Mouse (Mus musculus): ENCODE data around the gene Lrrc28. TPM values are rescaled to one million over a fixed set of nuclear protein-coding genes. Genes with fewer than 3 reads are reported as not detected.
A peak's percentile ranks its signal among the peaks of the same experiment; 100 is the strongest.

Lrrc28 gene
- total RNA-seq (2014; rRNA removed) (61.4 and 69.0 TPM in 2 replicates), polyA plus RNA-seq (2015; fragmentation: Nextera tagmentation; extraction: Ambion mirVana) (22.4 and 25.8 TPM in 2 replicates)

- peak within 1 kb of the TSS; percentile 76 for H3K4me2 ChIP-seq (ENCODE audit: low read depth, low read length, poor library complexity, severe bottlenecking)
- H3K9ac ChIP-seq (replicated peaks; ENCODE audit: low read length, poor library complexity, severe bottlenecking) = peak within 1 kb of the TSS; percentile 87
- peak; percentile 100 for ATAC-seq (ENCODE audit: low FRiP score)
- H3K36me3 ChIP-seq (ENCODE audit: insufficient read depth, low read length) = no peaks in the 10 kb centered on the region
- H3K9me3 ChIP-seq (ENCODE audit: low read length) = no peaks in the 10 kb centered on the region
- WGBS = under 1% methylated on average over 55 of the region's 55 CpGs
- H3K4me1 ChIP-seq (ENCODE audit: insufficient read depth, low read length) = no peaks in the 10 kb centered on the region; the same call in 1 of the 2 replicates
- no peaks in the 10 kb centered on the region for H3K27me3 ChIP-seq (ENCODE audit: insufficient read depth, low read length)
- peak within 1 kb of the TSS; percentile 94 for H3K27ac ChIP-seq (ENCODE audit: low read depth, low read length)
- DNase-seq (ENCODE audit: low spot score) = peak; percentile 100
- TF ChIP-seq CTCF (IDR thresholded peaks at IDR 0.05) = no peak
- H3K4me3 ChIP-seq (ENCODE audit: low read depth, low read length) = peak within 1 kb of the TSS; percentile 78
These were observed at the start of gene Lrrc28 for GRCm38 (mm10) chr7:67644833-67645680. Lrrc28 (minus strand) TSS chr7:67645268.

GRCm38 (mm10) chr7:67692791-67693538 lies 47.9 kb upstream of the Lrrc28 start:
- Histone ChIP-seq H3K27me3 (ENCODE audit: insufficient read depth, low read length) (no peaks in the 10 kb centered on the region), H3K27ac (ENCODE audit: low read depth, low read length) (no peak overlapping the region), H3K9me3 (ENCODE audit: low read length) (no peaks in the 10 kb centered on the region), H3K4me3 (ENCODE audit: low read depth, low read length) (no peak overlapping the region), H3K4me2 (ENCODE audit: low read depth, low read length, poor library complexity, severe bottlenecking) (no peak overlapping the region), H3K36me3 (ENCODE audit: insufficient read depth, low read length) (no peaks in the 10 kb centered on the region), H3K4me1 (ENCODE audit: insufficient read depth, low read length) (no peaks in the 10 kb centered on the region), H3K9ac (replicated peaks; ENCODE audit: low read length, poor library complexity, severe bottlenecking) (no peak overlapping the region)
- ATAC-seq (ENCODE audit: low FRiP score) (no peak), DNase-seq (ENCODE audit: low spot score) (no peak)
- 92% methylated on average over 23 of the region's 23 CpGs for WGBS
- no peak for TF ChIP-seq CTCF (IDR thresholded peaks at IDR 0.05)

- H3K36me3 ChIP-seq (ENCODE audit: insufficient read depth, low read length) = no peaks in the 10 kb centered on the region
- 76% methylated on average over 3 of the region's 3 CpGs for WGBS
- H3K4me2 ChIP-seq (ENCODE audit: low read depth, low read length, poor library complexity, severe bottlenecking) = no peak overlapping the region
- ATAC-seq (ENCODE audit: low FRiP score) (no peak), DNase-seq (ENCODE audit: low spot score) (no peak)
- no peaks in the 10 kb centered on the region for H3K27me3 ChIP-seq (ENCODE audit: insufficient read depth, low read length)
- H3K4me1 ChIP-seq (ENCODE audit: insufficient read depth, low read length) = no peaks in the 10 kb centered on the region
- no peak overlapping the region for H3K27ac ChIP-seq (ENCODE audit: low read depth, low read length)
- no peak overlapping the region for H3K4me3 ChIP-seq (ENCODE audit: low read depth, low read length)
- no peak overlapping the region for H3K9ac ChIP-seq (replicated peaks; ENCODE audit: low read length, poor library complexity, severe bottlenecking)
- no peak for TF ChIP-seq CTCF (IDR thresholded peaks at IDR 0.05)
- H3K9me3 ChIP-seq (ENCODE audit: low read length) = no peaks in the 10 kb centered on the region
These were observed 47.1 kb upstream of the Lrrc28 start for GRCm38 (mm10) chr7:67692141-67692540.

- Histone ChIP-seq H3K27ac (ENCODE audit: low read depth, low read length) (no peak overlapping the region), H3K9me3 (ENCODE audit: low read length) (no peaks in the 10 kb centered on the region), H3K4me1 (ENCODE audit: insufficient read depth, low read length) (no peaks in the 10 kb centered on the region), H3K27me3 (ENCODE audit: insufficient read depth, low read length) (no peaks in the 10 kb centered on the region), H3K4me3 (ENCODE audit: low read depth, low read length) (no peak overlapping the region), H3K4me2 (ENCODE audit: low read depth, low read length, poor library complexity, severe bottlenecking) (no peak overlapping the region), H3K9ac (replicated peaks; ENCODE audit: low read length, poor library complexity, severe bottlenecking) (no peak overlapping the region), H3K36me3 (ENCODE audit: insufficient read depth, low read length) (no peaks in the 10 kb centered on the region)
- no peak for ATAC-seq (ENCODE audit: low FRiP score)
- TF ChIP-seq CTCF (IDR thresholded peaks at IDR 0.05) = no peak
- WGBS = 79% methylated on average over 6 of the region's 6 CpGs
- DNase-seq (ENCODE audit: low spot score) = no peak
These were observed 46.0 kb upstream of the Lrrc28 start for GRCm38 (mm10) chr7:67691036-67691435.

- no peak overlapping the region for H3K27ac ChIP-seq (ENCODE audit: low read depth, low read length)
- H3K4me3 ChIP-seq (ENCODE audit: low read depth, low read length) = no peak overlapping the region
- no peak for TF ChIP-seq CTCF (IDR thresholded peaks at IDR 0.05)
- ATAC-seq (ENCODE audit: low FRiP score) (no peak), DNase-seq (ENCODE audit: low spot score) (no peak)
- no peaks in the 10 kb centered on the region for H3K4me1 ChIP-seq (ENCODE audit: insufficient read depth, low read length)
- no peaks in the 10 kb centered on the region for H3K36me3 ChIP-seq (ENCODE audit: insufficient read depth, low read length)
- H3K27me3 ChIP-seq (ENCODE audit: insufficient read depth, low read length) = no peaks in the 10 kb centered on the region
- H3K4me2 ChIP-seq (ENCODE audit: low read depth, low read length, poor library complexity, severe bottlenecking) = no peak overlapping the region
- H3K9me3 ChIP-seq (ENCODE audit: low read length) = no peaks in the 10 kb centered on the region
- WGBS = 83% methylated on average over 7 of the region's 7 CpGs
- H3K9ac ChIP-seq (replicated peaks; ENCODE audit: low read length, poor library complexity, severe bottlenecking) = no peak overlapping the region
These were observed 44.7 kb upstream of the Lrrc28 start for GRCm38 (mm10) chr7:67689793-67690192.

GRCm38 (mm10) chr7:67688281-67688680 lies 43.2 kb upstream of the Lrrc28 start:
- H3K36me3 ChIP-seq (ENCODE audit: insufficient read depth, low read length) = no peaks in the 10 kb centered on the region
- no peak overlapping the region for H3K4me2 ChIP-seq (ENCODE audit: low read depth, low read length, poor library complexity, severe bottlenecking)
- no peak overlapping the region for H3K9ac ChIP-seq (replicated peaks; ENCODE audit: low read length, poor library complexity, severe bottlenecking)
- H3K27me3 ChIP-seq (ENCODE audit: insufficient read depth, low read length) = no peaks in the 10 kb centered on the region
- 59% methylated on average over 3 of the region's 3 CpGs for WGBS
- no peak for TF ChIP-seq CTCF (IDR thresholded peaks at IDR 0.05)
- H3K4me3 ChIP-seq (ENCODE audit: low read depth, low read length) = no peak overlapping the region
- DNase-seq (ENCODE audit: low spot score) (no peak), ATAC-seq (ENCODE audit: low FRiP score) (no peak)
- no peaks in the 10 kb centered on the region for H3K9me3 ChIP-seq (ENCODE audit: low read length)
- no peaks in the 10 kb centered on the region for H3K4me1 ChIP-seq (ENCODE audit: insufficient read depth, low read length)
- H3K27ac ChIP-seq (ENCODE audit: low read depth, low read length) = no peak overlapping the region
